Mouse (Mus musculus) retina, adult 2 months (tissue): ENCODE data around the gene Spata31d1a.
"Not testable (repeated sequence)": the region's sequence is repeated elsewhere in the genome, so short reads cannot be mapped to it uniquely, and the experiment has no call there.

Source experiments
- DNase-seq: peaks from one replicate; pipeline ENCODE4 v3.0.0-alpha.2; 2012; ENCODE audit warnings: low read depth, low spot score

Gene Spata31d1a

DNA sequence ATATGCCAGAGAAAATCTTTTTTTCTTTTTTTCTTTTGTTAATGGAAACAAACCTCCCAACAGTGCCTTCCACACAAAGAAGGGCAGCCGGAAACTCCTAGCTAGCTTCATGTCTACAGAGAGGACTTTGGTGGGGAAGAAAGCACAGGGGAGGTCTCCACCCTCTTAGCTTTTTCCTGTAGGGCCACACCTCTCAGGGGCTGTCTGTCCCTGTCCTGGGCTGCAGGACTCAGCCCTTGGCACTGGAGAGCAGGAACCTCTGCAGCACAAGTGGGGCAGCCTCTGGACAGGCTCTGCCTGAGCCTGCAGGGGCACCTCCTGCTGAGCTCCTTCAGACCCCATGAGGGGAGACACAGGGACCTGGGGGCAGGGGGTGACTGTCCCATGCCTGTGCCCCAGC, 10.0 kb downstream of the Spata31d1a start:
- not testable (repeated sequence) for DNase-seq

DNA sequence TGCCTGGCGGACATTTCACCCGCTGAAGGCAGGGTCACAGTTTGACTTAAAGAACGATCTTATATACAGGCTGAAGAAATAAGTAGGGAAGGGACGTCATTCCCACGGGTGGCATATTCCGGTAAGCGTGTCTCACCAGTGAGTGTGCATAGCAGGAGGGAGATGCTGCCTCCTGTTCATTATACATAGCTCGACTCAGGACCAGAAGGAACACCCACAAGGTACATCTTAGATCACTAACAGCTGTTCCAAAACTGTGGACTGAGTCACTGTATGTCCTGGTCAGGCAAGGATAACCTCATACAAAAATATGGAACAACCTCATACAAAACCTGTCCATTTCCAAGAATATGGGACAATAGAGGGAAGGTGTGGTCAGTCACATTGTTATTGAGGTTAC, 11.0 kb downstream of the Spata31d1a start:
- DNase-seq: no peak

GRCm38 (mm10) chr13:59695781-59696180, 14.3 kb downstream of the Spata31d1a start:
- no peak for DNase-seq

DNA sequence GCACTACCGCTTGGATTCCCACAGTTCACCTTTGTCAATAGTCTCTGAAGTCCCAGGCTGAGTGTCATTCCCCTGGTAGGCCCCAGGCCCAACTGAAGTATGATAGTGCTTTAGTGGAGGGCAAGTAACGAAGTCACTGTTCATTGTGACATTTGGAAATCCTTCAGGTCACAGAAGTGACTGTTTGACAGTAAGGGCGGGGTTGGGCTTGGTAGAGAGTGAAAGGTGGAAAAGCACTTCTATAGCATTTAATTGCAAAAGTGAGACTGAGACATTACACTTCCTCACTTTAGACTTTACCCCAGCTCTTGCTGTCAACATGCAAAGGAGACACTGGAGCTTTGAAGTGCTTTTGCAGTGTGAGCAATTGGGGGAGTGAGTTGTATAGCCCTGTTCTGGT, 16.1 kb downstream of the Spata31d1a start, which contains the start of gene 4921517D22Rik:
4921517D22Rik (minus strand) TSS at position 101 of the 400 bp plus-strand sequence.
- DNase-seq: no peak

- no peak for DNase-seq
These were observed 18.7 kb downstream of the Spata31d1a start for GRCm38 (mm10) chr13:59691478-59691877.

DNA sequence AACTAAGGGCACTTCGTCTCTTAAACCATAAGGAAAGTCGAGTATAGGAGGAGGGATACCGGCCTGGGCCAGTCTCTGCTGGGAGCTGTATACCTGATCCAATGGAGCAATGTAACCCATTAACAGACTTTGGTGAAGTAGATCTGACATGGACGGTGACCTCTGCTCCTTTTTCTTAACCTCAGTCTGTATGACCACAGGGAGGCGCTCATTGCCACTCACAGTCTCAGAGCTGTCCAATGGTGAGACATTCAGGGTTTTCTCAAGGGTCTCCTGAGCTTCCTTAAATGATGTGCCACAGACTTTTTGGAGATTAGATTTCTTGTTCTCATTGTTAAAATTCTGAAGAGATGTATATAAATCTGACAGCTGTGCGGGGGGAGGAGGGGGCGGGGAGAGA, 19.6 kb downstream of the Spata31d1a start:
- no peak for DNase-seq

DNA sequence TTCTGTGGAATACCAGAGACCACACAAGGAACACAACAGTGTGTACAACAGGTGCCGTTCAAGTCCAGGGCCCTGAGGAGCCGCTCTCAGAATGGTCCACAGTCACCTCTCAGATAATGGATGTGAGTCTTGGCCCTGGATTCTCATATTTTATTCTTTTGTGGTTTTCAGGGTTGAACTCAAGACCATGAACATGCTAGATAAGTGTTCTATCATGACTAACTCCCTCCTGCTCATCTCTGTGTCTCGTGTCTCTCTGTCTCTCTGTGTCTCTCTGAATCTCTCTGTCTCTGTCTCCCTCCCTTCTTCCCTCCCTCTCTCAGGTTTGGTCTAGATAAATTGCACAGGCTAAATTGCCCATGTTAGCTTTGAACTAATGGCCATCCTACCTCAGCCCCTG, 20.3 kb downstream of the Spata31d1a start:
- DNase-seq: no peak

DNA sequence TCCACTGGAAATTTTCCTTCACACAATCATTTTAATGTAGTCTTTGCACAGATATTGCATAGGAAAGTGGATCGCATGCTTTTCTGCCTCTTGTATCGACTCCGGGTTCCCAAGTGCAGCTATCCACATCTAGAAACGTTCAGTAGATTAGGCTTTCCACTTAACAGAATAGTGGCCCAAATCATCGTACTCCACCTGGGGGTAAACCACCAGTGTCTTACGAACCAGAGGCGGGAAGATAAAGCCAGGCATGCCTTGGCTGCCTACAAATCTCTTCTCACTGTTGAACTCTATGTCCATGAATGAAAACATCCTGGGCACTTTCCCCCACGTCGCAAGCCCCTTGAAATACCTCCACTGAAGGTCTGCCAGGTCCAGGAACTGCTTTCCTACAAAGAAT, 20.8 kb downstream of the Spata31d1a start:
- no peak for DNase-seq

DNA sequence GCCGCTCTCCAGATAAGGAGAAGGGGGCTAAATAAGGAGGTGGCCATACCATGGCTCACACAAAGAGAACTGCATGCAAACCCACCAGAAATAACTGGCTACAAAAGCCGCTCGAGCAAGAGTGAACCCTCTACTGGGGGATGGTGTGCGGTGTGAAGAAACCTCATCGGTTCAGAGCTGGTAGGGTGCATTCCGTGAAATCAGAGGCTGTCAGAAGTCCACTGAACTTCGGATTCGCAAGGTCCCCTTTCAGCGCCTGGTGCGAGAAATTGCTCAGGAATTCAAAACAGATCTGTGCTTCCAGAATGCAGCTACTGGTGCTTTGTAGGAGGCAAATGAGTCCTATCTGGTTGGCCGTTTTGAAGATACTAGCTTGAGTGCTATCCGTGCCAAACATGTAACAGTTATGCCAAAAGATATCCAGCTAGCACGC, 21.8 kb downstream of the Spata31d1a start:
- DNase-seq: no peak

DNA sequence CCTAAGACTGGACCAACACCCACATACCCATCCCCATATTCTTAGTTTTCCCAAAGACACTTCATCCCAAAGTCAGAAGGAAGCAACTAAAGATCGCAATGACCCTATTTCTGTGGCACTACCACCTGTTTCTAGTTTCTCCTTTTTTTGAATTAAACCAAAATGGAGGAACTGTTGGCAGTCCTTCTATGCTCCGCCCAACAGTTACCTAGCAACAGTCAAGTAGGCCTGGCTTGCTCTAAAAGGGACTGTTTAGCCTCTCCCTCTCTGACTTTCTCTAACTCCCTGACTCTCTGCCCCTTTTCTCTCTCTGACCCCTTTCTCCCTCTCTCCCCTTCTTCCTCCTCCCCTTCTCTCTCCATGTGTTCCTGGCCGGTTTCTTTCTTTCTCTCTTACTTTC, 24.9 kb downstream of the Spata31d1a start:
- no peak for DNase-seq

DNA sequence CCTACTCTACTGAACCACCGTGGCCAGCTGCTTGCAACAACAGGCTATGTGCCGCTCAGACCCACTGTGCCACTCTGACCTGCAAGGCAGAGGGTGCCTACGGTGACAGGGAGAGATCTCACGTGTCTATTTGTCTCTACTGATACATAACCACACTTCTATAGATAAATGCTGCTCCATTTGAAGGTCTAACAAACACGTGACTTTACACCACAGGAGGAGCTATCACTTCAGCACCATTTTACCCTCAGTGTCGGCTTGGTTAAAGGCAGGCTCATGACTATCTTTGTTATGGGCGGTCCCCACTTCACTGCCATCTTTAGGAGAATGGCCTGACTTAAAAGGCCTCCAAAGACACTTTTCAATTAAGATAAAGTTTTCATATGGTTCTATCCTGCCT, 27.5 kb downstream of the Spata31d1a start:
- DNase-seq: no peak

DNA sequence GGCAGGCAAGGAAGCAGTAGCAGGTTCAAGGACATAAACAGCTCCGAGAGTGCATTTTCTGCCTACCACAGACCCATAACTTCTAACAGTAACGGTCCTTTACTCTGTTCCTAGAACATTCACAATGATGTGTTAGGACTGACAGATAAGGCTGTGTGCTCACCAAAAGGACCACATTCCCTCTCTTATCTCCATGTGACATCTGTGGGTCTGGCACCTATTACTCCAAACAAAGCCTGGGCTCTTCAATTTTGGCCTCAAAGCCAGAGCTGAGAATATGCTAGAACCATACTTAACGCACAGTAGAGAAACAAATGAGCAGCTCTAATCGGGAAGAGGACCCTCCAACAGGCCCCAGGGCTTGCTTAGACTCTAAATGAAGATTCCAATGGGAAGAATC, 30.2 kb downstream of the Spata31d1a start:
- DNase-seq: no peak

- DNase-seq: no peak
These were observed 30.8 kb downstream of the Spata31d1a start for GRCm38 (mm10) chr13:59679306-59679705.

- DNase-seq: no peak
These were observed 33.6 kb downstream of the Spata31d1a start for GRCm38 (mm10) chr13:59676316-59677229.

GRCm38 (mm10) chr13:59675151-59676011, 34.7 kb downstream of the Spata31d1a start, which contains the start of gene Golm1:
TSS of gene Golm1 (minus strand) at chr13:59675811.
- DNase-seq: no peak

GRCm38 (mm10) chr13:59674761-59675150, 35.4 kb downstream of the Spata31d1a start:
- no peak for DNase-seq

GRCm38 (mm10) chr13:59674215-59674614, 35.9 kb downstream of the Spata31d1a start:
- no peak for DNase-seq

DNA sequence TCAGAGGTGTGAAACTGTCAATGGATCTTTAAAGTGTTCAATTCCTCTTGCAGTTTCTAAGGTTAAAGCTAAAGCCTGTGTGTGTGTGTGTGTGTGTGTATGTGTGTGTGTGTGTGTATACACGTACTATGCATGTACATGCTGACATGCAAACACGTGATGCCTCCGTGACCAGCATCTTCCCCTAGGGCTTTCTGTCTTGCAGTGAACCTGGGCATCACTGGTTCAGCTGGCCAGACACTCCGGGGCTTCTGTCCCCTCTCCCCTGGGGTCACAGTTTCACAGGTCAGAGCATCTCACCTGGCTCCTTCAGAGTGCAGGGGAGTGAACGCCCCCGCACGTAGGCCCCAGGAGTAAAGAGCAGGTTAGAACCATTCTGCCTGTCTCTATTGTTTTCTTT, 36.5 kb downstream of the Spata31d1a start:
- no peak for DNase-seq

- no peak for DNase-seq
These were observed 37.9 kb downstream of the Spata31d1a start for GRCm38 (mm10) chr13:59672248-59672647.

GRCm38 (mm10) chr13:59671521-59671920, 38.6 kb downstream of the Spata31d1a start:
- DNase-seq: no peak

DNA sequence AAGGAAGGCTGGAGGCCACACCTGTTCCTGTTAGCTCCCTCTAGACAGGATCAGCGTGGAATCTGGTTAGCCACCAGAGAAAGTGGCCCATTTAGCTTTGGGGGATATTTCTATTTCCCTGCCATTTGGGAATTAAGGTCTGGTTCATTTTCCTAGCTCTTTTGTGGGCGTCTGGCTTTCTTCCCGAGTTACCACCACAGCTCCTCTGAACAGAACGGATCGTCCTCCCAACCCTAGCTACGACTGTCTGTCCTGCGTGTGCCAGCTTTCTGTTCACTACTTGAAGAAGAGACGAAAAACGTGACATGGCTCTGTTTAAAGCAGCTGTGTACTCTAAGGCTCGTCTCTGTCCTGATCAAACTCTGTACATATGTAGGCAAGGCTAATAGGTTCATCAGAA, 40.2 kb downstream of the Spata31d1a start:
- DNase-seq: no peak

GRCm38 (mm10) chr13:59668501-59669093, 41.5 kb downstream of the Spata31d1a start:
- no peak for DNase-seq
